Mouse (Mus musculus): ENCODE measurements around the gene Ddb1. TPM values are rescaled to one million over a fixed set of nuclear protein-coding genes. Genes with fewer than 3 reads are reported as not detected.

Ddb1 gene
- polyA plus RNA-seq (2017; shearing (Covaris generic)) = 100 to 1,000 TPM; 159 to 166 TPM

DNA sequence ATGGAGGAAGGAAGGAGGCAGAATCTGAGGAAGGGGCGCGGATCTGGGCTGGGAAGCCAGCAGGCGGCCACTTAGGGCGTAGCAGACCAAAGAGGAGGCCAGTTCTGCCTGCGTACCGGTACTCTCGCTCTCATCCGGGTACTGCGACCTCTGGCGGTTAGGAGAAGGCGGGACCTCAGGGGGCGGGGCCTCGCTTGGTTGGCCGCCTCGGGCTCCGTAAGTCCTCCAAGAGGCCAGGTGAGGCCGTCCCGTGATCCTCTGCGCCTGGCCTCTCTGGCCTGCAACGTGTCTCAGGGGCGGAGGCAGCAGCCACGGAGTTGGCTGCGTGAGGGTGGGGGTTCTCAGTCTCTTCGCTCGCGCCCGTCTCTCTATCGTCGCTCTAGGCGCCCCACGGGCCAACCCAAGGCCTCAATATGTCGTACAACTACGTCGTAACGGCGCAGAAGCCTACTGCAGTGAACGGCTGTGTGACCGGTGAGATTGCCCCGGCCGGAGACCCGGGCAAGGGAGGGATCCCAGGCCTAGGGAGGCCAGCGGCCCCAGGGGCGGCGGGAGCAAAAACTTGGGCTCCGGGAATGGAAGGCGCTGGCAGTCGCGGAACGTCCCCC, at the start of gene Ddb1, which contains the start of gene Tkfc:
Gene Ddb1 (plus strand): TSS at position 35 of the 608 bp plus-strand sequence.
Gene Tkfc (minus strand): TSS at position 362 of the 608 bp plus-strand sequence.

DNA sequence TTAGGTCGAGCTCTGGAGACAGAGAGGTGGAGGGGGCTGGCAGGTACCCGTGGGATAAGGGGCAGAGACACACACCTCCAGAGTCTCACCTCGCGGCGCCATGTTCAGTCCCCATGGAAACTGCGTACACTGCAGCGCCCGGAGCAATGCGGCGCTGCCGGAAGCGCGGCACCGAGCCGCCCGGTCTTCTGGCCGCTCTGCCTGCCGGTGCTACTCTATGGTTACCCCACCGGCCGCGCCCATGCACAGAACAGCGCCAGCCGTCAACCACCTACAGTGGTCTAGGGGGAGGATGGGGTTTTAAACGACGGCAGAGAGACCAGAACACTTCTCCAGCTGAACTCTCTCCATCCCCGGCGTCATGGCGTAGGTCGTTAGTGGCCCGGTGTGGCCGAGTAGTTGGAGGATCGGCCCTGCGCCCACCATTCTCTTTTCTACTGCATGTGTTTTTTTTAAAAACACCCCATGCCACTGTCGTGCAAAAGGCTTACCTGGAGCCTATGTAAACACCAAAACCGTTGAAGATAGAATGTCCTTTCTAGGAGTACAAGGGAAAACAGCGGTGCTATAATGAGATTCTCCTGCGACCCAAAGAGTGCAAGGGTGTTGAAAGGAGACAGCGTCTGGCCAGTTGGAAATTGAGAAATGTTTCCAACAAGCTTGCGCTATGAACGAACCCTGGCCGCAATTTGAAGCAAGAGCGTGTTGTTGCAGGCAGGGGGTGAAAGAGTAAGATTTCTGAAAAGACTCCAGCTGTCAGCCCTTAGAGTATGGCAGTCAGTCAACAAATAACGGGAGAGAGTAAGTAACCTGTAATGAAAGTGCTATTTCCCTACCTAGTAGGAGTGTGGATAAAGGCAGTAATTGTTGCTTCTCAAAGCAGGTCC, 49.3 kb upstream of the Ddb1 start, which contains the start of gene Tmem216:
Gene Tmem216 (minus strand): TSS at position 615 of the 887 bp plus-strand sequence.

DNA sequence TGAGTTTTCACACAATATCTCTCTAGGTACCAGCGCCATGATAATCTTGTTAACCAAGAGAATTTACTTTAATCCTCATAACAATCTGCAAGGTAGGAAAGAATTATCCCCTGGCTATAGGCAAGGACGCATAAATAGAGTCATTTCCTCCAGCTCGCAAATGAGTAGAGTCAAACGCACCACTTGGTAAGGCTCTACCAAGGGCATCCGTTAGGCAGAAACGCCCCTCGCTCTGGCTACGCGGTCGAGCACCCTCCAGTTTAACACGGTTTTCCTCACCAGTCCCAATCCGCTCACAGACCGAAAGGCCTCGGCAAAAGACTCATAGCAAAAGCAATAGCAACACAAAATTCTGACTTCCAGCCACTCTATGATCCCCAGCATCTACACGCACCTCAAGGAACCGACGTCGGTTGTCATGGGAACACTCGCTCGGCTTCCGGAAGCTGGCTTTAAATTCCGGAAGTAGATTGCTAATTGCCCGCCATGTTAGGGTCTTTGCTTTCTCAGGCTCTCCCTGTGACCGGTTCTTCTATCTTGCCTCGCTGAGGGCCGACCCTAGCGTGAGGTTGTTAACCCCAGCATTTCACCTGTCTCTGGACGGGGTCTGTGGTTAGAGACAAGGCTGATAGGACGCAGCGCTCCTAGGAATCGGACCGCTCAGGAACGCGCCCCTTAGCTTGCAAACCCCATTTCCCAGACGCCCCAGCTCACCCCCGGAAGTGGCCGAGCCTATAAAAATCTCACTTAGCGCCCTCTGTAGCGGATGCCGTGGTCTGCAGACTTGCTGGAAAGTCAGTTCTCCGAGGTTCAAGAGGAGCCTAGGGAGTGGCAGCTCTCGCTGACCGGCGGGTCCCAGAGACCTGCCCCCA, 28.2 kb upstream of the Ddb1 start, which contains the start of the genes Cyb561a3 and Tmem138:
Gene Cyb561a3 (plus strand): TSS at position 483 of the 872 bp plus-strand sequence.
Gene Tmem138 (minus strand): TSS at position 673 of the 872 bp plus-strand sequence.

DNA sequence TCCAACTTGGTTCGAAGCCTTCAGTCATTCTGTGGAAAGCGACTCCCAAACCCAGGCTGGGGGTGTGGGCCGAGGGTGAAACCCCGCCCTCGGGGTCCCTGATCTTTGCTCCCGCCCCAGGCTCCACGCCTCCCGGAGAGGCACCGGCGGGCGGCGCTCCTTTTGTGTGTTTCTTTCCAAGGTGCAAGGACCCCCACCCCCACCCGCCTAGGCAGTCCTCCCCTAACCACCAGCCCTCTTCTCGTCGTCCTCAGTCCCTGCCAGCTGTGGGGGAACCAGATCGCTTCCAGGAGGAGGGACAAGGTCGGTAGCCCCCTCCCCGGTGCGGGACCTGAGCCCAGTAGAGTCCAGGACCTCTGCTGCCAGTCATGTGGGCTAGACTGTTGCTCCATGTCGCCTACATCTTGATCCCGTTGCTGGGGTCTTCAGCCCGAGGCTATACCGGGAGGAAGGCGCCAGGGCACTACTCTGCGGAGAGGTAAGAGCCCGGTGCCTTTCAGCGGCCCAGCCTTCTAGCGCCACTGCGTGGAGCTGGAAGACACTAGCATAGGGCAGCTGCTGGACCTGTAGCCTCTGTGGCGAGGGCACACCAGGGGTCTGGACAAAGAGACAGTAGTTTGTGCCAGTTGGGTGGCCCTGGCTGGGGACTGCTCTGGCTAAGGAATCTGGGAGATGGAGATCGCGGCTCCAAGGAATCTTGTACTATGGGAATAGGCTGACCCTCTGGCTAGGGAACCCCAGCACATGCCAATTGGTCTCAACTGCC, 29.2 kb downstream of the Ddb1 start, which contains the start of gene Vwce:
Gene Vwce (plus strand): TSS at position 108 of the 766 bp plus-strand sequence.

DNA sequence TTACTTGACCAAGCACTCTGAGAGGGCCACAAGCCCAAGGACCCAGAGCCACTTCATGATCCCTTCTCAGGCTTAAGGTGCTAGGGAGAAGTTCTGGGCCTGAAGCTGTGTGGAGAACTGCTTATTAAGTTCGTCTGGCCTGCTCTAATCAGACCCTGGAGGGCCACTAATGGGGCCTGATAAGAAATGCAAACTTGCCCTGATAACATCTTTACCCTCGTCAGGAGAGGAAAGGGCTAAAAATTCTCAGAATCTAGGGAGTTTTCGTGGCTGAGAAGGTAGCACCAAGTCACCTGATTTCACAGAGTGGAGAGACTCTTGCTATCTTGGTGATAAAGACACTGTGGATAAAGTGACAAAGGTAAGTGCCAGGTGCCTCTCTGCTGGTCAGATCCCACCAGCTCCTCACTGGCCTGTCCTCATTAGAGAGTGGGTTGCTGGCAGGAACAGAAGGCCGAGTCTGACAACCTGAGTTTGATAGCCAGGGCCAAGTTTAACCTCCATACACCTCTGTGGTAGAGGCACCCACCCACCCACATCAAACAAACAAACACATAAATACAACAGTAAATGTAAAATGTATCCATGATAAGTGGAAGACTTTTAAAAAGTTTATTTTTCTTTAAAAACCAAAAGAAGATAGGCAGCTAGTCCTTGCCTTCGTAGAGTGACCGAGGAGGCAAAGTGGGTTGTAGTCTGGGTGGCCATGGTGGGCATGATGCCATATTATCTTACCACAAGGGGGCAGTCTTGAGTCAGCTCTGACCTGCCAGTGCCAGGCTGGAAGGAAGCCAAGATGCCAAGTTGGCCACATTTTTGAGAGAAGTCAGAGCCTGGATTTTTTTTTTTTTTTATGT, 73.0 kb downstream of the Ddb1 start, which contains the start of gene Pga5:
Gene Pga5 (minus strand): TSS at position 157 of the 857 bp plus-strand sequence.

Other genes with a start within 250 kb of the Ddb1 start
- under 1 TPM; 0.25 to 0.94 TPM for gene Syt7, start 216.2 kb upstream of the Ddb1 start, polyA plus RNA-seq (2017; shearing (Covaris generic))
- not detected for gene Lrrc10b, start 147.9 kb upstream of the Ddb1 start, polyA plus RNA-seq (2017; shearing (Covaris generic))
- under 1 TPM; 0.39 to 0.62 TPM for gene Ppp1r32, start 122.4 kb upstream of the Ddb1 start, polyA plus RNA-seq (2017; shearing (Covaris generic))
- 10 to 100 TPM; 28.3 to 31.8 TPM for gene Cpsf7, start 80.1 kb upstream of the Ddb1 start, polyA plus RNA-seq (2017; shearing (Covaris generic))
- 10 to 100 TPM; 77.2 to 94.4 TPM for gene Sdhaf2, start 79.2 kb upstream of the Ddb1 start, polyA plus RNA-seq (2017; shearing (Covaris generic))
- 10 to 100 TPM in 1 of 2 experiments, 1 to 10 TPM in 1; 6.7 to 12.1 TPM for gene Tmem216, start 49.1 kb upstream of the Ddb1 start, polyA plus RNA-seq (2017; shearing (Covaris generic))
- 10 to 100 TPM; 39.2 to 48.2 TPM for gene Cyb561a3, start 28.2 kb upstream of the Ddb1 start, polyA plus RNA-seq (2017; shearing (Covaris generic))
- gene Tmem138, start 28.0 kb upstream of the Ddb1 start, polyA plus RNA-seq (2017; shearing (Covaris generic)) = 10 to 100 TPM; 14.8 to 19.8 TPM
- 1 to 10 TPM; 8.0 to 8.2 TPM for gene Tkfc, start 327 bp downstream of the Ddb1 start, polyA plus RNA-seq (2017; shearing (Covaris generic))
- 1 to 10 TPM in 1 of 2 experiments, under 1 TPM in 1; 0.10 to 1.5 TPM for gene Vwce, start 28.9 kb downstream of the Ddb1 start, polyA plus RNA-seq (2017; shearing (Covaris generic))
- gene Pga5, start 72.7 kb downstream of the Ddb1 start, polyA plus RNA-seq (2017; shearing (Covaris generic)) = not detected
- 10 to 100 TPM; 21.6 to 26.0 TPM for gene Vps37c, start 83.4 kb downstream of the Ddb1 start, polyA plus RNA-seq (2017; shearing (Covaris generic))
- 100 to 1,000 TPM; 557 to 575 TPM for gene Cd5, start 133.7 kb downstream of the Ddb1 start, polyA plus RNA-seq (2017; shearing (Covaris generic))
- gene Cd6, start 224.7 kb downstream of the Ddb1 start, polyA plus RNA-seq (2017; shearing (Covaris generic)) = 100 to 1,000 TPM; 611 to 643 TPM
- 1 to 10 TPM; 1.8 to 2.7 TPM for gene Slc15a3, start 234.4 kb downstream of the Ddb1 start, polyA plus RNA-seq (2017; shearing (Covaris generic))

Measured in inflammation-experienced regulatory T-cells (primary cell).